Mouse (Mus musculus) midbrain, embryonic 12.5 days (tissue): ENCODE measurements around the gene Elp6. TPM values are rescaled to one million over a fixed set of nuclear protein-coding genes. Genes with fewer than 3 reads are reported as not detected.
A peak's percentile ranks its signal among the peaks of the same experiment; 100 is the strongest.

Experiments
- ATAC-seq: fragments of 200-750 bp; cut with Nextera tagmentation; 2 replicates; pipeline ENCODE4 v1.8.0; 2017; ENCODE audit warnings: low read depth, moderate TSS enrichment, moderate library complexity; ENCODE audit not compliant: low FRiP score
- H3K27ac ChIP-seq: fragments of 300-500 bp; sonication (generic); replicated peaks from 2 replicates; pipeline ENCODE4 v1.5.1; 2016; ENCODE audit warnings: mild to moderate bottlenecking
- H3K27me3 ChIP-seq: fragments of 300-500 bp; sonication (generic); 2 replicates; pipeline ENCODE4 v1.6.1; 2016; ENCODE audit warnings: mild to moderate bottlenecking
- H3K36me3 ChIP-seq: fragments of 300-500 bp; sonication (generic); 2 replicates; pipeline ENCODE4 v1.6.1; 2016
- H3K4me1 ChIP-seq: fragments of 300-500 bp; sonication (generic); 2 replicates; pipeline ENCODE4 v1.6.1; 2016
- H3K4me2 ChIP-seq: fragments of 300-500 bp; sonication (generic); replicated peaks from 2 replicates; pipeline ENCODE4 v1.6.1; 2016; ENCODE audit warnings: mild to moderate bottlenecking, moderate library complexity
- H3K4me3 ChIP-seq: fragments of 300-500 bp; sonication (generic); 2 replicates; pipeline ENCODE4 v1.5.1; 2016; ENCODE audit warnings: mild to moderate bottlenecking
- H3K9ac ChIP-seq: fragments of 300-500 bp; sonication (generic); replicated peaks from 2 replicates; pipeline ENCODE4 v1.6.1; 2016; ENCODE audit warnings: mild to moderate bottlenecking, moderate library complexity
- H3K9me3 ChIP-seq: fragments of 300-500 bp; sonication (generic); 2 replicates; pipeline ENCODE4 v1.6.1; 2016; ENCODE audit warnings: mild to moderate bottlenecking
- WGBS: fragments of 180-500 bp; shearing (Covaris S2); methylation state at CpG from one replicate; pipeline ENCODE4 v1.1.7; 2016; 5-methylcytosine and 5-hydroxymethylcytosine counted together
- polyA plus RNA-seq: library from polyadenylated mRNA; unstranded; fragments of >200 nt; fragmentation: Nextera tagmentation; extraction: Ambion mirVana; gene quantifications from 2 replicates; pipeline ENCODE4 v1.2.1, GENCODE M21; 2016

Elp6 gene
- polyA plus RNA-seq, result 34.8 and 38.7 TPM in 2 replicates

DNA sequence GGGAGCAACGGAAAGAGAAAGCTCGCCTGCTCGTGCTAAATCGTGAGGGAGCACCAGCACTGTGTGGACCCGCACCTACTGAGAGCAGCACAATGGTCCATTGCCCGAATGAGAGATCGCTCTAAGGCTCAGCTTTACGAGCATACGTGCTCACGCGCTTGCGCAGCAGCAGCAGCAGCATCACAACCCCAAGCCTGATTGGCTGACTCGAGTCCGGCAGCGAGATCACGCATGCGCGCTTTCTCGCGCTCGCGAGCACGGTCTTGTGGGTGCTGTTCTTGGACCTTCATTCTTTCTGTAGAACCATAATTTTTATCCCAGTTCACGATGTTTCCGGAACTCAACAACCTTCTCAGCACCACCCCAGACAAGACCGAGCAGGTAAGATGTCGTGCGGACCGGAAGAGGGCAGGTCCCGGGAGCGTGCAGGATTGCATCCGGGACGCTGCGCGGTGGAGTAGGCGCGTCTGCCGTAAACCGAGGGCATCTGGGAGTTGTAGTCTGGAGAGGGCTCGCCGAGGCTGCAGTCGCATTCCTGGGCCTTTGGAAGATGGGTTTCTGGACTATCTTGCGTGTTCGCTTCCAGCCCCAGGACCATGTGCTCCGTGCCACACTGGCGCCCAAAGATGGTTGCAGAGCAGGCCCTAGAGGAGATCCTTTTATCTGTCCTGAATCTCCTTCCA, at the start of gene Elp6:
Gene Elp6, plus strand, starts transcription at position 205 of the 683 bp plus-strand sequence.
- ATAC-seq, result peak; percentile 98
- Histone ChIP-seq H3K27me3 (no peaks in the 10 kb centered on the region), H3K4me2 (peak within 1 kb of the TSS; percentile 68), H3K9me3 (no peaks in the 10 kb centered on the region), H3K4me3 (peak within 1 kb of the TSS; percentile 49), H3K36me3 (peaks cover 4% of the 10 kb centered on the region), H3K27ac (peak within 1 kb of the TSS; percentile 94), H3K9ac (peak within 1 kb of the TSS; percentile 63), H3K4me1 (peaks cover 8% of the 10 kb centered on the region)
- under 1% methylated on average over 46 of the region's 46 CpGs for WGBS

DNA sequence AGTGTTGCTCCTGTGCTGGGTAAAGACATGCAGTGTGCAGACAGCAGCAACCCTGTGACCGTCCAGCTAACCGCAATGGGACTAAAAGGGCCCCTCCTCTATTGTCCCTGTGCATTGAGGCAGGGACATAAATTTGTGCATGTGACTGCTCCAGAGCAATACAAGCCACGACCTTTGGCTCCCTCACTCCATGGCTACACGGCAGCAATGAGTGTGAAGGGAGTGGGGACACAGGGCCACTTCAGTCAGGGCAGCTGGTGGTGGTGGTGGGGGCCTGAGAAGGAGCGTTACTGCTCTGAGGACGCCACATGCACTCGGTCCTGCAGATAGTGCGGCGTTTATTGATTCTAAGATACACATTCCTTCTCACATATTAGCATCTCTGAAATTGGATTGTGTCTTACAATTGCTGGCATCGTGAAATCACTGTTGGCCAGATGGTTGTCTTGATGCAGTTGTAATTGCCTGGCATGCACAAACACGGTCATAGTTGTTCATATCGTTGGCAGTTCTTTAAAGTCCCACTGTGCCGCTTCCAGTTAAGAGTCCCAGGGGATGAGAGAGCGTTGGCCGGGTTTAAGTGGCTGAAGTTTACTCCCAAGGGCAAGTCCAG, 49.5 kb upstream of the Elp6 start:
- Histone ChIP-seq H3K9me3 (no peaks in the 10 kb centered on the region), H3K27me3 (no peaks in the 10 kb centered on the region), H3K9ac (no peak overlapping the region), H3K4me1 (peaks cover 24% of the 10 kb centered on the region), H3K4me2 (no peak overlapping the region), H3K27ac (peak overlapping the region; percentile 58), H3K4me3 (no peak overlapping the region), H3K36me3 (0 out of 2 replicates have a peak, but pooled peaks cover 2% of the 10 kb centered on the region)
- WGBS, result 46% methylated on average over 15 of the region's 15 CpGs
- peak; percentile 72 for ATAC-seq

DNA sequence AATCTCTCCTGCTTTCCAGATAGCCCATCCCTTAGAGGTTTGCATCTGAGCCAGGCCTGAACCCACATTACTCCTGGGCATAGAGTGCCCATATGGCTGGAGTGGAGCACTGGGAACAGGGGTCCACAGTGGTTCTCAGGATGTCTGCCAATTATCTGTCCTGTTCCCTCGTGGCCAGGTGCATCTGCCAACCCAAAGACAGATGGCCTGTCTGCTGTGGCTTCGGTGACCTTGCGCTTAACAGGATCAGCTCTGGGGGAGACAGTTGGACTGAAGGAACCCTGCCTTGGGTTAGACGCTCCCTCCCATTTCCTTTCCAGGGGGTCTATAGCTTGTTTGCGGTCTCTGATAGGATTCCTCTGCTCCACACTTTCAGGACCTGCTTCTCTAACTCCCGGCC, 46.3 kb upstream of the Elp6 start:
- Histone ChIP-seq H3K4me1 (peaks cover 15% of the 10 kb centered on the region), H3K27ac (peak overlapping the region; percentile 12; the same call in 1 of the 2 replicates), H3K4me2 (no peak overlapping the region), H3K4me3 (no peak overlapping the region), H3K27me3 (no peaks in the 10 kb centered on the region), H3K9ac (no peak overlapping the region), H3K36me3 (peaks cover 9% of the 10 kb centered on the region; the same call in 1 of the 2 replicates), H3K9me3 (no peaks in the 10 kb centered on the region)
- no peak for ATAC-seq
- WGBS, result 84% methylated on average over 6 of the region's 6 CpGs

DNA sequence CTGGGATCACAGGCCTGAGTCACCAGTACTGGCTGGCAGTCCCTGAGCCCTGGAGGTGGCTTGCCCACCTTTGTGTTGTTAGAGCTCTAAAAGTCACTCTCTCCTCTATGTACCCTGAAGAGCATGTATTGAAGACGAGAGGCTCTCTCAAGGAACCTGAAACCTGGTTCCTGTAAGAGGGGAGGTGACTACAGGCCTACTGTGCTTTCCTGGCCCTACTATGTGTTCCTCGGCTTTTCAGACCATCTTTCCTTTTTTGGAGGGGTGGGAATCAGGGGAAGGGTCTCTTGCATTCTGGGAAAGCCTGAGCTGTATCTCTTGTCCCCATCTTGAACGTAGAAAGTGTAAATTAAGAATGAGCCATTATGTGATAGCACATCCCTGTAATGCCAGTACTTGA, 45.9 kb upstream of the Elp6 start:
- H3K9ac ChIP-seq, result no peak overlapping the region
- H3K27me3 ChIP-seq, result no peaks in the 10 kb centered on the region
- H3K4me1 ChIP-seq, result peaks cover 15% of the 10 kb centered on the region
- ATAC-seq, result no peak
- H3K36me3 ChIP-seq, result peaks cover 9% of the 10 kb centered on the region; the same call in 1 of the 2 replicates
- no peaks in the 10 kb centered on the region for H3K9me3 ChIP-seq
- H3K4me3 ChIP-seq, result no peak overlapping the region
- H3K27ac ChIP-seq, result no peak overlapping the region
- 90% methylated on average over 3 of the region's 3 CpGs for WGBS
- no peak overlapping the region for H3K4me2 ChIP-seq

DNA sequence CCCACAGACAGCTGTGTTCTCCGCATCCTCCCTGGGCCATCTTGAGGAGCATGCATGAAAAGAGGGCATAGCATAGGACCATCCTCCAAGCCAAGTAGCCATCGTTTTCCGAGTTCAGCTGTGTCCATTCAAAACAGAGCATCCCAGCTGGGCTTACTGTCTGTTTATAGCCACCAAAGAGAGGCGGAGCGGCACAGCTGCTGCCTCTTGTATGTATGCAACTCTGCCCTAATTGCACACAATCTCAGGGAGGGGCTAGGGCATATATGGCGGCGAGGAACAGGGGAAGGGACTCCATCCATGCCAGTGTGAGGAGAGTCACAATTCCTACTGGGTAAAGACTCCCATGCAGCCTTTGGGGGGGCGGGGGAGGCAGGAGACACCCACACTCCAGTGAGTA, 41.8 kb upstream of the Elp6 start:
- no peak overlapping the region for H3K9ac ChIP-seq
- H3K4me2 ChIP-seq, result no peak overlapping the region
- H3K4me3 ChIP-seq, result no peak overlapping the region
- no peaks in the 10 kb centered on the region for H3K9me3 ChIP-seq
- no peak overlapping the region for H3K27ac ChIP-seq
- H3K4me1 ChIP-seq, result no peaks in the 10 kb centered on the region
- no peak for ATAC-seq
- H3K36me3 ChIP-seq, result peaks cover 9% of the 10 kb centered on the region; the same call in 1 of the 2 replicates
- no peaks in the 10 kb centered on the region for H3K27me3 ChIP-seq
- WGBS, result 83% methylated on average over 8 of the region's 8 CpGs

DNA sequence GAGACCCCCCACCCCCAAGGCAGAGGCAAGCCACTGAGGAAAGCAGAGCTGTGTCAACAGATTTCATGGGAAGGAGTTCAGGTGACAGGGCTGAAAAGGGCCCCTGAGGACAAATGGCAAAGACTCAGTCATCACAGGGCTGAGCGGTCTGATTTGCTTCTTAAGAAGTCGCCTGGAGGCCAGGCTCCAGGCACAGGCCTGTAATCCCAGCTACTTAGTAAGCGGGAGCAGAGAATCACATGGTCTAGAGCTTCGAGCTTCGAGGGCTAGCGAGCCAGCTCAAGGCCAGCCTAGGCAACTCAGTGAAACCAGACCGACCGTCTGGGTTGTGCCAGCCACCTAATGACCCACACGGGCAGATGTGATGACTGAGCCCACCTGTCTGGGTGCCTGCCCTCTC, 40.0 kb upstream of the Elp6 start:
- WGBS, result 71% methylated on average over 9 of the region's 9 CpGs

DNA sequence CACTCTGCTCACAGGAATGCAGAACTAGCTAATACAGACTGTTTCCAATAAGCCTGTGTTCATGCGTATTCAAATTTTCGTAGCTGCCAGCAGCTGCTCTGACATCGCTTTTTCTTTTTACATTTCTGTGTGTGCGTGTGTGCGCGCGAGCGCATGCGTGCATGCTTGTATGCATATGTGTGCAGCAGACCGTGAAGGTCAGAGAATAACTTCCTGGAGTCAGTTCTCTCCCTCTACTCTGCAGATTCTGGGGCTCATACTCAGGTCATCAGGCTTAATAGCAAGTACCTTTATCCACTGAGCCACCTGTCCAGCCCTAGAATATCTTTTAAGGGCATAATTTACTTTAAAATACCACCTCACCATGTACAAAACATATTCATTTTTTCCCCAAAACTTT, 36.6 kb upstream of the Elp6 start:
- Histone ChIP-seq H3K27ac (no peak overlapping the region), H3K4me2 (no peak overlapping the region), H3K4me3 (no peak overlapping the region), H3K4me1 (no peaks in the 10 kb centered on the region), H3K36me3 (no peaks in the 10 kb centered on the region), H3K27me3 (no peaks in the 10 kb centered on the region), H3K9me3 (no peaks in the 10 kb centered on the region), H3K9ac (no peak overlapping the region)
- 93% methylated on average over 10 of the region's 10 CpGs for WGBS
- ATAC-seq, result no peak

More for the DNA sequence above, 40.0 kb upstream of the Elp6 start:
- H3K36me3 ChIP-seq, result peaks cover 9% of the 10 kb centered on the region; the same call in 1 of the 2 replicates
- no peaks in the 10 kb centered on the region for H3K9me3 ChIP-seq
- H3K4me2 ChIP-seq, result no peak overlapping the region
- no peaks in the 10 kb centered on the region for H3K27me3 ChIP-seq
- H3K4me3 ChIP-seq, result no peak overlapping the region
- no peak overlapping the region for H3K9ac ChIP-seq
- no peak overlapping the region for H3K27ac ChIP-seq
- H3K4me1 ChIP-seq, result no peaks in the 10 kb centered on the region
- ATAC-seq, result no peak

DNA sequence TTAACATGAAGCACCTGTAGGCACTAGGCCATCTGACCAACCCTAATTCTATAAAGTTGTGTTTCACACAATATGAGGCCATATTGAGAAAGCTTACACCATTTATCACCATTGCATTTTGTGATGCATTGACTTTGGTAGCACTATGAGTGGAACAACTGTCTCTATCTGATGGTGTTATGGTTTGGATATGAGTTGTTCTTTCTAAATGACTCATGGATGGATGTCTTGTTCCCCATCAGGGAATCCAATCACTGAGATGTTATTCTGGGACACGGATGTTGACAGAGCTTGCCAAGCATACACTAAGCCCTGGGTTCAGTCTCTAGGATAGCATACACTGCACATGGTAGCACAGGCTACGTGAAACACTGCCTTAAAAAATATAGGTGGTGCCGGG, 32.6 kb upstream of the Elp6 start:
- H3K4me3 ChIP-seq, result no peak overlapping the region
- no peak for ATAC-seq
- H3K27me3 ChIP-seq, result no peaks in the 10 kb centered on the region
- H3K4me1 ChIP-seq, result no peaks in the 10 kb centered on the region
- H3K9ac ChIP-seq, result no peak overlapping the region
- no peak overlapping the region for H3K4me2 ChIP-seq
- no peak overlapping the region for H3K27ac ChIP-seq
- H3K9me3 ChIP-seq, result no peaks in the 10 kb centered on the region
- H3K36me3 ChIP-seq, result no peaks in the 10 kb centered on the region
- WGBS, result 84% methylated on average over 3 of the region's 3 CpGs

DNA sequence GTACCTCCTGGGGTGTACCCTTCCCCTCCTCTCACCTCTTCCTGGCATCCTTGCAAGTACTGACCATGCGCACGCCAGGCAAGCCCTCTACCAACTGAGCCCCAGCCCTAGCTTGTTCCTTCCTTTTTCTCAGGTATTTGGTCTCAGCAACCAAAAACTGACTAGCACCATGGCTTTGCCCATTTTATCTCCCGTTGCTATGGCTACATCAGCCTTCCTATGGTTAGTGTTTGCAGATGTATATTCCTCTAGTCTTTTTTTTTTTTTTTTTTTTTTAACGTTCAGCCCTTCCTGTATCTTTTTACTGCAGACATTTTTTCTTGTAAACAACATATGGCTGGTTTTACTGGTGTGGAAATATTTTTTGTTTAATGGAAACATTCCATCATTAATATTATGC, 31.5 kb upstream of the Elp6 start:
- ATAC-seq, result no peak
- Histone ChIP-seq H3K36me3 (no peaks in the 10 kb centered on the region), H3K27ac (no peak overlapping the region), H3K27me3 (no peaks in the 10 kb centered on the region), H3K9me3 (no peaks in the 10 kb centered on the region), H3K4me1 (no peaks in the 10 kb centered on the region), H3K4me3 (no peak overlapping the region), H3K4me2 (no peak overlapping the region), H3K9ac (no peak overlapping the region)
- WGBS, result 89% methylated on average over 4 of the region's 4 CpGs

DNA sequence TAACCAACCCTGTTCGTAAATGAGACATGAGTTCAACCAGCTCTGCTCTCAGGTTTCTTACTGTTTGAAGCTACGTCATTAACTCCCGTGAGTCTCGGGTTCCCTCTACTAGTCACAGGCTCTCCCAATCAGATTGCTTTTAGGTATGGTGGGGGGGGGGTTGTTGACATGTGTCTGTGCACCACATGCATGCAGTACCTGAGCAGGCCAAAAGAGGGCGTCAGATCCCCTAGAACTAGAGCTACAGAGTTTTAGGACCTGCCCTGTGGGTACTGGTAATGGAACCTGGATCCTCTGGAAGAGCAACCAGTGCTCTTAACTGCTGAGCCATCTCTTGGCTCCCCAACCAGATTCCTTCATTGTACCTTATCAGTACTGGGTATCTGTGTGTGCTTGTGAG, 29.1 kb upstream of the Elp6 start:
- Histone ChIP-seq H3K9me3 (no peaks in the 10 kb centered on the region), H3K4me2 (no peak overlapping the region), H3K36me3 (no peaks in the 10 kb centered on the region), H3K9ac (no peak overlapping the region), H3K4me3 (no peak overlapping the region), H3K27ac (no peak overlapping the region), H3K4me1 (no peaks in the 10 kb centered on the region), H3K27me3 (no peaks in the 10 kb centered on the region)
- no peak for ATAC-seq
- WGBS, result 76% methylated on average over 5 of the region's 5 CpGs

DNA sequence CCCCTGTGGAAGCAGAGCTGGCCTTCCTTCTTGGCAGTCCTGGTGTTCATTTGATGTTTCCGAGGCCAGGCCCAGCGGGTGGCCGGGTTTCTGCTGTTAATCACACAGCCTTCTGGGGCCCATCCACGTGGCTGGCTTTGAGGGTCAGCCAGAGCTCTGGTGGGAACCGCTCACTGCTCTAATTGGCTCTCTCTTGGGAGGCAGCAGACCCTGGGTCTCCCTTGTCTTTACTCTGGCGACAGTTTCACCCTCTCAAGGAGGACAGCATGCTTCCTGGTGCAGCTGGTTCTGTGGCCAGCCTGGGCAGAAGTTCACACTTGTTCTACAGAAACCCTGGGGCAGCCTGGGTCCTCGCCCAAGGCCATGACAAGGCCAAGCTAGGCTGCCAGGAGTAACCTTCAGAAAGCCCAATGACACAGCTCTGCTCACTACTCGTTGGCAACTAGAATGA, 27.5 kb upstream of the Elp6 start:
- no peaks in the 10 kb centered on the region for H3K9me3 ChIP-seq
- H3K27me3 ChIP-seq, result no peaks in the 10 kb centered on the region
- no peaks in the 10 kb centered on the region for H3K4me1 ChIP-seq
- 54% methylated on average over 8 of the region's 8 CpGs for WGBS
- H3K36me3 ChIP-seq, result no peaks in the 10 kb centered on the region
- H3K27ac ChIP-seq, result no peak overlapping the region
- no peak overlapping the region for H3K4me2 ChIP-seq
- no peak for ATAC-seq
- no peak overlapping the region for H3K4me3 ChIP-seq
- H3K9ac ChIP-seq, result no peak overlapping the region

DNA sequence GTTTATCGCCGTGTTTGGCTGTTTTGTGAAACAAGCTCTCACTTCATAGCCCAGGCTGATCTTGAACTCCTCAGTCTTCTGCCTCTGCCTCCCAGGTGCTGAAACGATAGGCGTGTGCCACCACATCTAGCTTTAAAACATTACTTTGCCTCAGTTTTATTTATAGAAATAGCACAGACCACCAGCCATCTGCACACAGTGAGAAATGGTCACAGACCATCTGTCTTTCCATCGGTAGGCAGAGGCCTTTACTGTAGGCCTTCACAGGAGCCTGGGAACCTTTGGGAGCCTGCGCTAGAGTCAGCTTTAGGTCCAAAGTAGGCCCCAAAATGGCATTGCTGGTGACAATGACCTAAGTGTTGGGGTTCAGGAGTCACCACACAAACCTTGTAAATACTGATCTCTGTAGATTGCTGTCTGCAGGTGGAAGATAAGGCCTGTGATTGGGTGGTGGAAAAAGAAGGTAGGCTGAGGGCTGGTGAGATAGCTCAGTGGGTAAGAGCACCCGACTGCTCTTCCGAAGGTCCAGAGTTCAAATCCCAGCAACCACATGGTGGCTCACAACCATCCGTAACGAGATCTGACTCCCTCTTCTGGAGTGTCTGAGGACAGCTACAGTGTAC, 20.8 kb upstream of the Elp6 start:
- Histone ChIP-seq H3K36me3 (no peaks in the 10 kb centered on the region), H3K4me3 (no peak overlapping the region), H3K9me3 (no peaks in the 10 kb centered on the region), H3K9ac (no peak overlapping the region), H3K4me2 (no peak overlapping the region), H3K27me3 (no peaks in the 10 kb centered on the region), H3K4me1 (peaks cover 13% of the 10 kb centered on the region), H3K27ac (no peak overlapping the region)
- ATAC-seq, result no peak
- WGBS, result 96% methylated on average over 10 of the region's 10 CpGs
